Mouse (Mus musculus) liver, embryonic 14.5 days (tissue): Measurements from ENCODE around the gene Nck1.

Experiments
- CTCF ChIP-seq: IDR thresholded peaks from 2 replicates; pipeline ENCODE4 v1.5.1; 2016; ENCODE audit warnings: antibody characterized with exemption, low read depth, control low read depth
- EP300 ChIP-seq: IDR thresholded peaks from 2 replicates; pipeline ENCODE4 v1.6.1; 2016; ENCODE audit warnings: antibody characterized with exemption, low read depth

- TF ChIP-seq CTCF (no peak), EP300 (no peak)
Observed at GRCm38 (mm10) chr9:100465380-100465779, 80.6 kb downstream of the Nck1 start.
